Mouse (Mus musculus): ENCODE data around the gene Plcxd3.
"Not testable (repeated sequence)": the region's sequence is repeated elsewhere in the genome, so short reads cannot be mapped to it uniquely, and the experiment has no call there.

Plcxd3 gene

DNA sequence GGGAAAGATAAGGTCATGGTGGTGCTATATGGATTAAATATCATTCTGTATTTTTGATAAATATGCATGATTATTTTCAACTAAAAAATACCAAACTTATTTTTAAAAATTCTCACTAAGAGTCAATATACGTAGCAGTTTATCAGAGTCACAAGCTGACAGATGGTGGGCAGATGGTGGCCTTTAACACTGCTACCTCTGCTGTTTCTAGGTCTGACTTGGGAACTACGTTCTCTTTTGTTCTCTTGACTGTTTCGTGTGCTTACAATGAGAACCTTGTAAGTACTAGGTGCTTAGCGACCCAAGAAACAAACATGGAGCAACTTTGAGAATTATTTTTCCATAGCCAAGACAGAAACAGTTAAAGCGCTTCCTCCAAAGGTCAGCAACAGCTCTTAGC, 183.8 kb downstream of the Plcxd3 start:
- no peak for DNase-seq (ENCODE audit: low spot score in 2 of 2)

- no peak for DNase-seq (ENCODE audit: low spot score in 2 of 2)
Observed at GRCm38 (mm10) chr15:4561431-4561970, 186.2 kb downstream of the Plcxd3 start.

DNA sequence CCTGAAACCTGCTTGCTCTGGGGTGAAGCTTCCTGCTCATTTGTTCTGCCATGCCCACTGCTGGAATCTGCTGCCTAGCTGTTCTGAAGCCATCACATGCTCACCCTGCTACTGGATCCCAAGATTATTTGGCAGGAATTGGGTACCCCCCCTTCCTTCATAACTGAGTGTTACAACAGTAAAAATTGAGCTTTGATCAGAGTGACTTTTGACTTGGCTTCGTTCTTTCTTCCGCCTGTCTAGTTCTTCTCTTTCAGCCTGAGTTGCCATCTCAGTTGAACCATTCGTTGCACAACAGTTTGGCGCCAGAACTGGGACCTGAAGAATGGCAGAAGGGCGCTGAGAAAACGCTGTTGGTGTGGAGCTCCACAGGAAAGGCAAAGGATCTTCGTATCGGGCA, 220.2 kb downstream of the Plcxd3 start:
- DNase-seq (ENCODE audit: low spot score in 2 of 2): not testable (repeated sequence)

- DNase-seq (ENCODE audit: low spot score in 2 of 2): not testable (repeated sequence)
Observed at GRCm38 (mm10) chr15:4598661-4599060, 223.4 kb downstream of the Plcxd3 start.

DNA sequence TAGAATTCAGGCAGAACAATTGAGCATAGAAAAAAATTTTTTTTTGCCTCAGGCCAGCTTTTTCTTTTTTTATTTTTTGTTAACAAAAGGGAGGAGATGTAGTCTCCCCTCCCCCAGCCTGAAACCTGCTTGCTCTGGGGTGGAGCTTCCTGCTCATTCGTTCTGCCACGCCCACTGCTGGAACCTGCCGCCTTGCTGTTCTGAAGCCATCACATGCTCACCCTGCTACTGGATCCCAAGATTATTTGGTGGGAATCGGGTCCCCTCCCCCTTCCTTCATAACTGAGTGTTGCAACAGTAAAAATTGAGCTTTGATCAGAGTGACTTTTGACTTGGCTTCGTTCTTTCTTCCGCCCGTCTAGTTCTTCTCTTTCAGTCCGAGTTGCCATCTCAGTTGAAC, 224.0 kb downstream of the Plcxd3 start:
- DNase-seq (ENCODE audit: low spot score in 2 of 2): not testable (repeated sequence)

DNA sequence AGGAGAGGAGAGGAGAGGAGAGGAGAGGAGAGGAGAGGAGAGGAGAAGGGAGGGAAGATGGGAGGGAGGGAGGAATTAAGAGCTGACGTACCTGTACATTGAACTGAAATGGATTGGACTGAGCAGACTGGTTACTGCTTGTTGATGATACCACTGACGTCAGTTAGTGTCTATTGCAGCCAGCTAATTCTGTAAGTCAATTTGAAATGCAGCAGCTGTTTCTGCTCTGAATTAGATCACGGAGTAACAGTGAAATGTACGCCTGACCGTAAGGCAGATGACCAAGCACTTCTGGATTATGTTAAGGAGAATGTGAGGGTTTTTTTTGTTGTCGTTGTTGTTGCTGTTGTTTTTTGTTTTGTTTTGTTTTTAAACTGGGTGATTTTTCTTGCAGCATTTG, 230.3 kb downstream of the Plcxd3 start:
- no peak for DNase-seq (ENCODE audit: low spot score in 2 of 2)
